Mouse (Mus musculus) brain, embryonic 14.5 days (tissue): Measurements from ENCODE around the gene Acyp1.

Experiments used
- CTCF ChIP-seq: fragments of 200-500 bp; IDR thresholded peaks from 2 replicates; pipeline ENCODE4 v1.5.1; 2012; ENCODE audit warnings: inconsistent platforms, mild to moderate bottlenecking, moderate library complexity, borderline replicate concordance; ENCODE audit not compliant: insufficient read depth, insufficient read length; ENCODE audit errors: extremely low read depth
- POLR2A ChIP-seq: fragments of 200-500 bp; IDR thresholded peaks from 2 replicates; pipeline ENCODE4 v1.6.1; 2012; ENCODE audit warnings: mild to moderate bottlenecking, inconsistent platforms, borderline replicate concordance; ENCODE audit not compliant: poor library complexity, insufficient read depth, insufficient read length, severe bottlenecking; ENCODE audit errors: extremely low read depth

DNA sequence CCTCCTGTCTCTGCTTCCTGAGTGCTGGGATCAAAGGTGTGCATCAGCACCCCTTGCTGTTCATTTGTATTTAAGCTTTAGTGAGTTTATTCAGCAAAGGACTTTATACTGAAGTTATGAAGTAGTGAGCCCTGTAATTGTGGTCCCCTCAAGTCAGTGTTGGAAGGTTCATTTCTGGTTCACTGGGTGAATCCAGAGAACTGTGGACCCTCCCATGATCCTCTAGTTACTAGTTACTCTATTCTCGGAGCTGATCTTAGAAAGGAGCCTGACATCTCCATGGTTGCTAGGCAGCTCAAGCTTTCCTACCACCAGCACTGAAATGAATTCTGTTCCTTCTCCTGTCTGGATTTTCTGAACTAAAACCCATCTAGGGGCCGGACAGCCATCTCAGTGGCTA lies 7.3 kb upstream of the Acyp1 start:
- TF ChIP-seq POLR2A (no peak), CTCF (no peak)
